12 mouse cellular contexts compared by ENCODE assay signal in genomic region chr2:32642813-32643212, GRCm38 (mm10). TPM values are rescaled to one million over a fixed set of nuclear protein-coding genes. Genes with fewer than 3 reads are reported as not detected.
DNase-seq lines count a peak whose midpoint lies in the region; ATAC-seq and TF ChIP-seq lines count a peak whose summit lies in the region.
"Had no signal": no experiment of that assay in that cellular context is flagged by ENCODE, and none has a peak within 500 bp of the region (broad histone marks: within the 10 kb centered on the region; RNA-seq: fewer than 3 reads in every experiment).

No protein-coding gene starts in this region.

- WGBS in lung, embryonic 16.5 days: 42% methylated on average over 7 of the region's 7 CpGs
- WGBS in lung, adult 2 months: 47% methylated on average over 7 of the region's 7 CpGs
- 55% methylated on average over 7 of the region's 7 CpGs for WGBS in heart, embryonic 11.5 days (ENCODE audit: insufficient replicate concordance)
- WGBS in stomach, embryonic 16.5 days: 56% methylated on average over 7 of the region's 7 CpGs

- peaks cover 33% of the 10 kb centered on the region for H3K4me1 ChIP-seq in lung, embryonic 16.5 days (replicated peaks; ENCODE audit: control insufficient read depth, insufficient read depth, low read length)
- peaks cover 23% of the 10 kb centered on the region for H3K4me1 ChIP-seq in lung, adult 2 months (ENCODE audit: control insufficient read depth, insufficient read depth, low read length)
- peaks cover 44% of the 10 kb centered on the region for H3K4me1 ChIP-seq in heart, embryonic 11.5 days (ENCODE audit: control insufficient read depth, insufficient read depth, low read length)
- H3K4me1 ChIP-seq in stomach, embryonic 16.5 days (ENCODE audit: control insufficient read depth, insufficient read depth, low read length): peaks cover 32% of the 10 kb centered on the region

- TF ChIP-seq POLR2A in lung, adult 2 months (IDR thresholded peaks at IDR 0.05; ENCODE audit: borderline replicate concordance, extremely low read depth, low read depth, low read length): no peak

- no peak for DNase-seq in lung, adult 2 months
- peak; percentile 78 for DNase-seq in heart, postnatal 4 days
- no peak for DNase-seq in thymus, adult 18-20 months
- DNase-seq in spleen, adult 12 weeks (ENCODE audit: low spot score): no peak
- DNase-seq: adrenal gland, postnatal 10 days; cerebellum, postnatal 14 days; liver, embryonic 13.5 days had no signal

- H3K9me3 ChIP-seq in lung, embryonic 16.5 days (ENCODE audit: control insufficient read depth, low read length): no peaks in the 10 kb centered on the region
- no peaks in the 10 kb centered on the region for H3K9me3 ChIP-seq in heart, embryonic 11.5 days (replicated peaks; ENCODE audit: control insufficient read depth, low read length)
- no peaks in the 10 kb centered on the region for H3K9me3 ChIP-seq in stomach, embryonic 16.5 days (replicated peaks; ENCODE audit: control insufficient read depth, low read length)
- H3K9me3 ChIP-seq: liver, embryonic 13.5 days had no signal

- TF ChIP-seq CTCF in lung, adult 2 months (IDR thresholded peaks at IDR 0.05; ENCODE audit: insufficient read depth, low read length): no peak

- no peak for ATAC-seq in lung, embryonic 16.5 days (ENCODE audit: low read depth)
- no peak for ATAC-seq in heart, embryonic 11.5 days (replicated peaks; ENCODE audit: insufficient number of reproducible peaks, low FRiP score, low TSS enrichment)
- ATAC-seq in stomach, embryonic 16.5 days (ENCODE audit: insufficient read depth, low FRiP score): 0 out of 2 replicates have a peak, but pooled peaks have one; percentile 8
- ATAC-seq: midbrain, embryonic 16.5 days had no signal

- peak overlapping the region; percentile 18; the same call in 1 of the 2 replicates for H3K9ac ChIP-seq in lung, embryonic 16.5 days (ENCODE audit: low read length)
- H3K9ac ChIP-seq in heart, embryonic 11.5 days (ENCODE audit: low read depth, low read length): no peak overlapping the region
- H3K9ac ChIP-seq in stomach, embryonic 16.5 days (ENCODE audit: low read length): no peak overlapping the region
- H3K9ac ChIP-seq: liver, embryonic 13.5 days had no signal

- no peaks in the 10 kb centered on the region for H3K36me3 ChIP-seq in lung, embryonic 16.5 days (ENCODE audit: control insufficient read depth, insufficient read depth, low read length)
- no peaks in the 10 kb centered on the region for H3K36me3 ChIP-seq in heart, embryonic 11.5 days (ENCODE audit: control insufficient read depth, insufficient read depth, low read length)
- H3K36me3 ChIP-seq in stomach, embryonic 16.5 days (ENCODE audit: control insufficient read depth, insufficient read depth, low read length): no peaks in the 10 kb centered on the region
- H3K36me3 ChIP-seq: liver, embryonic 13.5 days had no signal

- H3K4me2 ChIP-seq in lung, embryonic 16.5 days (ENCODE audit: low read depth, low read length): no peak overlapping the region
- H3K4me2 ChIP-seq in heart, embryonic 11.5 days: no peak overlapping the region
- no peak overlapping the region for H3K4me2 ChIP-seq in stomach, embryonic 16.5 days (ENCODE audit: low read depth, low read length)
- H3K4me2 ChIP-seq: liver, embryonic 13.5 days had no signal

- no peak overlapping the region for H3K4me3 ChIP-seq in lung, embryonic 16.5 days (ENCODE audit: low read length)
- no peak overlapping the region for H3K4me3 ChIP-seq in lung, adult 2 months (replicated peaks; ENCODE audit: extremely low read depth, low read depth, low read length)
- H3K4me3 ChIP-seq in heart, embryonic 11.5 days (ENCODE audit: low read depth, low read length): no peak overlapping the region
- H3K4me3 ChIP-seq in stomach, embryonic 16.5 days (replicated peaks; ENCODE audit: low read length): no peak overlapping the region
- H3K4me3 ChIP-seq: layer of hippocampus, adult 2 months; liver, embryonic 13.5 days had no signal

- H3K27me3 ChIP-seq in lung, embryonic 16.5 days (ENCODE audit: control insufficient read depth, insufficient read depth, low read depth, low read length): no peaks in the 10 kb centered on the region
- no peaks in the 10 kb centered on the region for H3K27me3 ChIP-seq in heart, embryonic 11.5 days (ENCODE audit: control insufficient read depth, insufficient read depth, low read length)
- no peaks in the 10 kb centered on the region for H3K27me3 ChIP-seq in stomach, embryonic 16.5 days (ENCODE audit: control insufficient read depth, insufficient read depth, low read length)
- H3K27me3 ChIP-seq: liver, embryonic 13.5 days had no signal

- H3K27ac ChIP-seq in lung, embryonic 16.5 days (ENCODE audit: low read length): peak overlapping the region; percentile 40; the same call in 1 of the 2 replicates
- H3K27ac ChIP-seq in heart, embryonic 11.5 days (ENCODE audit: low read depth, low read length): peak overlapping the region; percentile 46; the same call in 1 of the 2 replicates
- peak overlapping the region; percentile 27; the same call in 1 of the 2 replicates for H3K27ac ChIP-seq in stomach, embryonic 16.5 days (ENCODE audit: low read length)
- H3K27ac ChIP-seq: layer of hippocampus, adult 2 months; liver, embryonic 13.5 days had no signal

RNA-seq across cellular contexts. Expression of gene Eng, which starts 3.6 kb away (rescaled TPM):
- polyA plus RNA-seq in lung, embryonic 16.5 days (2015; fragmentation: Nextera tagmentation; extraction: Ambion mirVana): 108 and 120 TPM in 2 replicates
- polyA plus RNA-seq in lung, adult 2 months (2012; rRNA removed): 713 and 858 TPM in 2 replicates
- 113 and 127 TPM in 2 replicates for polyA plus RNA-seq in heart, embryonic 11.5 days (2014; fragmentation: Nextera tagmentation; extraction: Ambion mirVana)
- total RNA-seq in heart, postnatal 4 days (2021): 100 to 1,000 TPM; 149 to 162 TPM
- polyA plus RNA-seq in stomach, embryonic 16.5 days (2015; fragmentation: Nextera tagmentation; extraction: Ambion mirVana): 63.6 and 64.5 TPM in 2 replicates

RNA-seq across cellular contexts. Expression of gene Ak1, which starts 21.3 kb away (rescaled TPM):
- polyA plus RNA-seq in lung, embryonic 16.5 days (2015; fragmentation: Nextera tagmentation; extraction: Ambion mirVana): 67.2 and 76.7 TPM in 2 replicates
- 27.6 and 65.9 TPM in 2 replicates for polyA plus RNA-seq in lung, adult 2 months (2012; rRNA removed)
- 212 and 221 TPM in 2 replicates for polyA plus RNA-seq in heart, embryonic 11.5 days (2014; fragmentation: Nextera tagmentation; extraction: Ambion mirVana)
- 100 to 1,000 TPM; 405 to 424 TPM for total RNA-seq in heart, postnatal 4 days (2021)
- polyA plus RNA-seq in stomach, embryonic 16.5 days (2015; fragmentation: Nextera tagmentation; extraction: Ambion mirVana): 27.4 and 60.2 TPM in 2 replicates

RNA-seq across cellular contexts. Expression of gene St6galnac6, which starts 43.3 kb away (rescaled TPM):
- 25.4 and 26.3 TPM in 2 replicates for polyA plus RNA-seq in lung, embryonic 16.5 days (2015; fragmentation: Nextera tagmentation; extraction: Ambion mirVana)
- polyA plus RNA-seq in lung, adult 2 months (2012; rRNA removed): 59.0 and 59.8 TPM in 2 replicates
- polyA plus RNA-seq in heart, embryonic 11.5 days (2014; fragmentation: Nextera tagmentation; extraction: Ambion mirVana): 8.3 and 9.3 TPM in 2 replicates
- 10 to 100 TPM; 77.5 to 82.7 TPM for total RNA-seq in heart, postnatal 4 days (2021)
- 17.1 and 18.5 TPM in 2 replicates for polyA plus RNA-seq in stomach, embryonic 16.5 days (2015; fragmentation: Nextera tagmentation; extraction: Ambion mirVana)

RNA-seq across cellular contexts. Expression of gene St6galnac4, which starts 55.9 kb away (rescaled TPM):
- 26.0 and 28.1 TPM in 2 replicates for polyA plus RNA-seq in lung, embryonic 16.5 days (2015; fragmentation: Nextera tagmentation; extraction: Ambion mirVana)
- polyA plus RNA-seq in lung, adult 2 months (2012; rRNA removed): 39.5 and 40.4 TPM in 2 replicates
- 32.9 and 40.9 TPM in 2 replicates for polyA plus RNA-seq in heart, embryonic 11.5 days (2014; fragmentation: Nextera tagmentation; extraction: Ambion mirVana)
- total RNA-seq in heart, postnatal 4 days (2021): 10 to 100 TPM; 31.6 to 38.6 TPM
- 19.8 and 22.9 TPM in 2 replicates for polyA plus RNA-seq in stomach, embryonic 16.5 days (2015; fragmentation: Nextera tagmentation; extraction: Ambion mirVana)
